Mouse (Mus musculus) myocyte (in vitro differentiated cells): ENCODE data around the gene Naaladl2. TPM values are rescaled to one million over a fixed set of nuclear protein-coding genes. Genes with fewer than 3 reads are reported as not detected.

Experiments used
- H3K27me3 ChIP-seq: one replicate; pipeline ENCODE4 v1.6.1; 2011; ENCODE audit not compliant: control insufficient read depth, insufficient read depth, insufficient read length
- H3K36me3 ChIP-seq: one replicate; pipeline ENCODE4 v1.6.1; 2011; ENCODE audit not compliant: control insufficient read depth, insufficient read depth
- H3K4me2 ChIP-seq: one replicate; pipeline ENCODE4 v1.6.1; 2011; ENCODE audit warnings: low read depth, control low read depth
- H3K4me3 ChIP-seq: one replicate; pipeline ENCODE4 v1.5.1; 2011; ENCODE audit warnings: mild to moderate bottlenecking, control low read depth, moderate library complexity
- H3K79me2 ChIP-seq: one replicate; pipeline ENCODE4 v1.6.1; 2011; ENCODE audit not compliant: control insufficient read depth, insufficient read depth
- H3ac ChIP-seq: one replicate; pipeline ENCODE4 v1.6.1; 2011; ENCODE audit not compliant: control insufficient read depth, insufficient read length
- CEBPB ChIP-seq: IDR thresholded peaks from 2 replicates; pipeline ENCODE4 v1.6.1; 2011; ENCODE audit warnings: mild to moderate bottlenecking, moderate library complexity; ENCODE audit not compliant: poor library complexity, insufficient read depth, severe bottlenecking
- E2F4 ChIP-seq: IDR thresholded peaks from one replicate; pipeline ENCODE4 v1.6.1; 2011; ENCODE audit warnings: mild to moderate bottlenecking, control low read depth, moderate library complexity; ENCODE audit not compliant: insufficient read depth
- MAX ChIP-seq: IDR thresholded peaks from one replicate; pipeline ENCODE4 v1.6.1; 2011; ENCODE audit warnings: low read depth, mild to moderate bottlenecking, control low read depth
- MYOD1 ChIP-seq, 3 experiments: IDR thresholded peaks; one replicate each; pipeline ENCODE4 v1.6.1; 2011; ENCODE audit warnings: control low read depth in 2 of 3, low read depth in 2 of 3, mild to moderate bottlenecking in 2 of 3, moderate library complexity in 1 of 3; ENCODE audit not compliant: insufficient read length in 2 of 3, control insufficient read depth in 1 of 3
- MYOG ChIP-seq, 3 experiments: IDR thresholded peaks; one replicate each; pipeline ENCODE4 v1.6.1; 2011; ENCODE audit warnings: control low read depth in 2 of 3, low read depth in 2 of 3, mild to moderate bottlenecking in 2 of 3; ENCODE audit not compliant: insufficient read length in 2 of 3, control insufficient read depth in 1 of 3, insufficient read depth in 1 of 3
- POLR2A ChIP-seq: IDR thresholded peaks from one replicate; pipeline ENCODE4 v1.6.1; 2011; ENCODE audit warnings: low read depth, mild to moderate bottlenecking, control low read depth, moderate library complexity; ENCODE audit not compliant: insufficient read length
- POLR2AphosphoS2 ChIP-seq: IDR thresholded peaks from one replicate; pipeline ENCODE4 v1.6.1; 2011; ENCODE audit warnings: low read depth, control low read depth; ENCODE audit not compliant: insufficient read length
- REST ChIP-seq: IDR thresholded peaks from one replicate; pipeline ENCODE4 v1.6.1; 2011; ENCODE audit warnings: mild to moderate bottlenecking, control low read depth, moderate library complexity; ENCODE audit not compliant: insufficient read depth, insufficient read length
- SRF ChIP-seq: IDR thresholded peaks from one replicate; pipeline ENCODE4 v1.6.1; 2011; ENCODE audit warnings: low read depth; ENCODE audit not compliant: control insufficient read depth, insufficient read length
- TCF12 ChIP-seq: IDR thresholded peaks from one replicate; pipeline ENCODE4 v1.6.1; 2011; ENCODE audit warnings: mild to moderate bottlenecking, control low read depth; ENCODE audit not compliant: poor library complexity, insufficient read depth, severe bottlenecking
- TCF3 ChIP-seq: IDR thresholded peaks from one replicate; pipeline ENCODE4 v1.6.1; 2011; ENCODE audit warnings: low read depth, control low read depth; ENCODE audit not compliant: insufficient read length
- USF1 ChIP-seq: IDR thresholded peaks from one replicate; pipeline ENCODE4 v1.6.1; 2011; ENCODE audit warnings: low read depth, mild to moderate bottlenecking, control low read depth, moderate library complexity
- polyA plus RNA-seq: library from polyadenylated mRNA; unstranded; fragments of >200 nt; fragmentation: generic; extraction: Trizol; gene quantifications from one replicate; pipeline ENCODE4 v1.2.1, GENCODE M21; 2012; ENCODE audit warnings: missing spikeins

Gene Naaladl2
- not detected for polyA plus RNA-seq

DNA sequence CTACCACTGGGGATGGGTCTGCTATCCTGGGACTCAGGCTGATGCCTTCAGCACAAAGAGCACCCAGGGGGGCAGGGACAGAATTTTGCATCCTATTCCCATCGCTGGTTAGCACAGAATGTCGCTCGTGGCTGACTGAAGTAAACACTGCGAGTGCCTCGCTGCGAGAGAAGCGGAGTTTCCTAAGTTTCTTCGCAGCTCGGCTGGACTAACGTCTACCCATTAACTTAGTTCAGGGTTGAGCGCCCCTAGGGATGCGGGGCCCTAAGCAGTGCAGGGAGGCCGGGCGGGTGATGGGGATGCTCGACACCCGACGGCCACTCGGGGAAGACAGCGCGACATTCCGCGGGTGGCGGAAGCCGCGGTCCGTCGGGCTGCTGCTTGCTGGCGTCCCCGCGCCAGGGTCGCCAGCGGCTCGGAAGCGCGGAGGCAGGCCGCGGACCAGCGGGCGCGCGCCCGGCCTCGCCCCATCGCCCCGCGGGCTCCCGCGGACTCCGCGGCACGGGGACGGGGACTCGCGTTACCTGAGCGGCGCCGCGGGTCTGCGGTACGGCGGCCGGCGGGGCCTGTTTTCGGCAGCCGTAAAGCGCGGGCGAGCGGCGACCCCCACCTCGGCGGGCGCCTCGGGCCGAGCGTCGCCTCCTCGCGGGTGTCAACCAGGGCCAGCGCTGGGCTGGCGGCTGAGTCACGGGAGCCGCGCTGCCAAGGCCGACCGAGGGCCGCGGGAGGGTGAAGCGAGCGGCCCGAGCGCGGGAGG is at the start of gene Naaladl2:
Gene Naaladl2, minus strand, starts transcription at position 707 of the 757 bp plus-strand sequence.
- Histone ChIP-seq H3K4me2 (no peak within 1 kb of the TSS), H3K79me2 (no peaks in the 10 kb centered on the region), H3K4me3 (no peak within 1 kb of the TSS), H3ac (no peak within 1 kb of the TSS), H3K27me3 (no peaks in the 10 kb centered on the region), H3K36me3 (no peaks in the 10 kb centered on the region)
- no peak for TF ChIP-seq TCF3
- no peak for TF ChIP-seq USF1
- TF ChIP-seq MYOG (IDR thresholded peaks at IDR 0.05; ENCODE audit: control insufficient read depth in 1 of 3, insufficient read depth in 1 of 3, insufficient read length in 2 of 3, low read depth in 2 of 3), result no peak
- no peak for TF ChIP-seq E2F4

GRCm38 (mm10) chr3:25151721-25152120 is 7.7 kb upstream of the Naaladl2 start:
- H3K36me3 ChIP-seq, result no peaks in the 10 kb centered on the region
- no peak for TF ChIP-seq USF1
- no peak for TF ChIP-seq POLR2A
- no peak for TF ChIP-seq MYOD1 (IDR thresholded peaks at IDR 0.05; ENCODE audit: control insufficient read depth in 1 of 3, insufficient read length in 2 of 3, low read depth in 2 of 3)
- TF ChIP-seq CEBPB, result no peak
- TF ChIP-seq TCF3, result no peak
- no peak for TF ChIP-seq MAX
- TF ChIP-seq REST, result no peak
- no peak for TF ChIP-seq SRF
- no peak for TF ChIP-seq TCF12
- H3K27me3 ChIP-seq, result no peaks in the 10 kb centered on the region
- no peaks in the 10 kb centered on the region for H3K79me2 ChIP-seq
- H3K4me3 ChIP-seq, result no peak overlapping the region
- H3K4me2 ChIP-seq, result no peak overlapping the region
- H3ac ChIP-seq, result no peak overlapping the region

DNA sequence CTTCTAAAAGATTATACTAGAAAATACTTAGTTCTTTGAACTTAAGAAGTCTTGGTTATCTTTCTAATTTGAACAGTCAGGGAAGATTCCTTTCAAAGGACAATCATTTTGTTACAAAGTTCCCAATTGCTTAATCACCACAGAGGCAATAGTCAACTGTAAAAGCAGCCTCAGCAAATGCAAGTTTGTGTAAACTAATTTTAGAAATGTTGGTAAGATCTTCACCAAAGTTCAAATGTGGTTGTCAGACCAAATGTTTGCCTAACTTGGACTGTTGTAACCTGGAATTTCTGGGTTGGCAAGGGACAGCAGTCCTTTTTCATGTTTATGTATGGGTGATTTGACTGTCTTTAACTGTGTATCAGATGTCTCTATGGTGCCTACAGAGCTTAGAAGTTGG is 3.2 kb upstream of the Naaladl2 start:
- Histone ChIP-seq H3ac (no peak overlapping the region), H3K79me2 (no peaks in the 10 kb centered on the region), H3K4me2 (no peak overlapping the region), H3K4me3 (no peak overlapping the region), H3K36me3 (no peaks in the 10 kb centered on the region), H3K27me3 (no peaks in the 10 kb centered on the region)
- TF ChIP-seq SRF, result no peak
- no peak for TF ChIP-seq POLR2A
- no peak for TF ChIP-seq MYOG (IDR thresholded peaks at IDR 0.05; ENCODE audit: control insufficient read depth in 1 of 3, insufficient read depth in 1 of 3, insufficient read length in 2 of 3, low read depth in 2 of 3)

DNA sequence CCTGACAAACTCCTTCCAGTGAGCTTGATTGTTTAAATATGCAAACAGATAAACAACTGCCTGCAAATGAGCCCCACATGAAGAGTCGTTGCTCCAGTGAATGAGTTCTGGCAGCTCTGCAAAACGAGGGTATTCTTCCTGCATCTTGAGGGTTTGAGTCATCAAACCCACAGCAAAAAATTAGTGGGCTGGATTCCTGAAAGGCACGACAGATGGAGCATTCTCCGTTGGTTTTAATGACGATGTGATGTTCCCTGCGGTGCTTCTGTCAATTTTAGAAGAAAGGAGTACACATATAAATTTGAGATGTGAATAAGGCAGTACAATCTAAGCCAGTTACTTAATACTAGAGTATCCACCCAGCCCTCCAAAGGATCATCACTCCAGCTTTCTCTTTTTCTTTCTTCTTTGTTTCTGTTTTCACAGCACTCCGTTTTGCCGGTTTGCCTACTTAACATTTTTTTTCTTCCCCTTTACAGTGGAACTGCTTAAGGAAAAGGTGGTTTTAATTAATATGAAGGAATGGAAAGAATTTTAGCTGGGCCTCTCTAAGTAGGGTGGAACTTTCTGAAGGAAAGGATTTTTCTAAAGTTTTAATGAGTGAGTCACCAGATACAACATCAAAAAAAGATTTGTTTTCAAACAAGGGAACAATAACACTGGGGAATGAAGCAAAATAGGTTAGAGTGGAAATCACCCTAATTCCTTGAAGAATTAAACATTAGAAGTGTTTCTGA is 1.1 kb upstream of the Naaladl2 start:
- Histone ChIP-seq H3K4me2 (no peak overlapping the region), H3ac (no peak overlapping the region), H3K27me3 (no peaks in the 10 kb centered on the region), H3K4me3 (no peak overlapping the region), H3K79me2 (no peaks in the 10 kb centered on the region), H3K36me3 (no peaks in the 10 kb centered on the region)
- TF ChIP-seq MYOG (IDR thresholded peaks at IDR 0.05; ENCODE audit: control insufficient read depth in 1 of 3, insufficient read depth in 1 of 3, insufficient read length in 2 of 3, low read depth in 2 of 3) (no peak), TCF12 (no peak), TCF3 (no peak), SRF (no peak), USF1 (no peak)

DNA sequence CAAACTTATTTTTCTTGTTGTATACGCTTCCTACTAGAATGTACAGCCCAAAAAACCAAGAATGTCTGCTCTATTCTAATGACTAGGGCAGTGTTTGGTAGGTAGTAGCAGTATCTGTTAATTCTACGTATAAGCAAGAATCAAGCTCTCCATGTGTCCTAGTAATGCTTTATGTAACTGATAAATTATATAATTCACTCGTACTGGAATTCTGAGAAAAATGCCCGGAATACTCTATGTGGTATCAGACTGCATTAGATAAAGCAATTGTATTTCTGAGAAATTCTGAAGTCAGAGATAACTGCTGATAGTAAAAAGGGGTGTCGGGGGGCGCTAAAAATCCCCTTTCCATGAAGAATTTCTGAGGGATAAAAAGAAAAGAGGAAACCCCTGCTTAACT is 950 bp downstream of the Naaladl2 start:
- TF ChIP-seq MYOD1 (IDR thresholded peaks at IDR 0.05; ENCODE audit: control insufficient read depth in 1 of 3, insufficient read length in 2 of 3, low read depth in 2 of 3) (no peak), TCF12 (no peak), POLR2AphosphoS2 (no peak), TCF3 (no peak), POLR2A (no peak), USF1 (no peak), E2F4 (no peak), REST (no peak), CEBPB (no peak), MAX (no peak), MYOG (IDR thresholded peaks at IDR 0.05; ENCODE audit: control insufficient read depth in 1 of 3, insufficient read depth in 1 of 3, insufficient read length in 2 of 3, low read depth in 2 of 3) (no peak), SRF (no peak)
- no peak overlapping the region for H3K4me3 ChIP-seq
- no peaks in the 10 kb centered on the region for H3K36me3 ChIP-seq
- H3K4me2 ChIP-seq, result no peak overlapping the region
- no peaks in the 10 kb centered on the region for H3K27me3 ChIP-seq
- H3K79me2 ChIP-seq, result no peaks in the 10 kb centered on the region
- no peak overlapping the region for H3ac ChIP-seq
